Mouse (Mus musculus): ENCODE results near the gene Lyrm7.

- TF ChIP-seq CTCF (IDR thresholded peaks at IDR 0.05; ENCODE audit: insufficient read depth, low read depth, low read length): no peak
- no peak for TF ChIP-seq POLR2A (IDR thresholded peaks at IDR 0.05; ENCODE audit: insufficient read depth, low read depth, low read length)
Measured at GRCm38 (mm10) chr11:54825774-54826173, 34.9 kb downstream of the Lyrm7 start.

All from olfactory bulb, adult 2 months (tissue).